In genomic region chr3:9885565-9885964, GRCm38 (mm10) we compare ENCODE assay signal across 9 mouse cellular contexts.
DNase-seq lines count a peak whose midpoint lies in the region; ATAC-seq and TF ChIP-seq lines count a peak whose summit lies in the region.
"Had no signal": no experiment of that assay in that cellular context is flagged by ENCODE, and none has a peak within 500 bp of the region (broad histone marks: within the 10 kb centered on the region; RNA-seq: fewer than 3 reads in every experiment).

No protein-coding gene starts in this region.

- peak overlapping the region; percentile 51; the same call in 1 of the 2 replicates for H3K27ac ChIP-seq in intestine, embryonic 14.5 days (ENCODE audit: low read depth)
- no peak overlapping the region for H3K27ac ChIP-seq in intestine, postnatal 0 days (ENCODE audit: low read depth, low read length)
- H3K27ac ChIP-seq in left cerebral cortex, adult 2 months = peak overlapping the region; percentile 47; the same call in 1 of the 2 replicates

- no peak for TF ChIP-seq CTCF in intestine, postnatal 0 days (IDR thresholded peaks at IDR 0.05; ENCODE audit: low read depth)
- TF ChIP-seq CTCF in left cerebral cortex, adult 2 months (IDR thresholded peaks at IDR 0.05) = no peak

- intact Hi-C loops in heart, postnatal 10 days (cut with DNase I) = no loop called here
- intact Hi-C loops in left cerebral cortex, adult 2 months (cut with DNase I) = no loop called here

- no peaks in the 10 kb centered on the region for H3K36me3 ChIP-seq in intestine, embryonic 14.5 days (ENCODE audit: control insufficient read depth, insufficient read depth, low read length)
- no peaks in the 10 kb centered on the region for H3K36me3 ChIP-seq in intestine, postnatal 0 days (ENCODE audit: control insufficient read depth, insufficient read depth)

- H3K4me3 ChIP-seq in intestine, embryonic 14.5 days (ENCODE audit: low read depth, low read length) = no peak overlapping the region
- no peak overlapping the region for H3K4me3 ChIP-seq in intestine, postnatal 0 days (ENCODE audit: low read depth, low read length)
- H3K4me3 ChIP-seq in left cerebral cortex, adult 2 months = no peak overlapping the region

- H3K4me2 ChIP-seq in intestine, embryonic 14.5 days (ENCODE audit: low read length) = no peak overlapping the region
- no peak overlapping the region for H3K4me2 ChIP-seq in intestine, postnatal 0 days (replicated peaks; ENCODE audit: low read depth)

- H3K9me3 ChIP-seq in intestine, embryonic 14.5 days (ENCODE audit: control insufficient read depth, low read length) = no peaks in the 10 kb centered on the region
- no peaks in the 10 kb centered on the region for H3K9me3 ChIP-seq in intestine, postnatal 0 days (ENCODE audit: control insufficient read depth)

- 37% methylated on average over 8 of the region's 8 CpGs for WGBS in intestine, embryonic 14.5 days
- WGBS in intestine, postnatal 0 days = 53% methylated on average over 8 of the region's 8 CpGs

- peaks cover 6% of the 10 kb centered on the region for H3K4me1 ChIP-seq in intestine, embryonic 14.5 days (replicated peaks; ENCODE audit: control insufficient read depth, insufficient read depth, low read length)
- H3K4me1 ChIP-seq in intestine, postnatal 0 days (replicated peaks; ENCODE audit: control insufficient read depth, insufficient read depth, low read length) = no peaks in the 10 kb centered on the region

- no peaks in the 10 kb centered on the region for H3K27me3 ChIP-seq in intestine, embryonic 14.5 days (replicated peaks; ENCODE audit: control insufficient read depth, insufficient read depth, low read length)
- H3K27me3 ChIP-seq in intestine, postnatal 0 days (replicated peaks; ENCODE audit: control insufficient read depth, insufficient read depth, low read length) = no peaks in the 10 kb centered on the region

- no peak for DNase-seq in intestine, embryonic 14.5 days (ENCODE audit: low spot score)
- DNase-seq in Muller cell, postnatal 12 days (ENCODE audit: inconsistent ontology term) = peak; percentile 45
- DNase-seq in cerebellum, postnatal 25 days = peak; percentile 26 to 45
- peak; percentile 79 to 82 for DNase-seq in heart, postnatal 10 days
- peak; percentile 33 to 45 for DNase-seq in left cerebral cortex, adult 2 months (ENCODE audit: extremely low spot score in 1 of 2, low spot score in 2 of 2)
- DNase-seq in right cerebral cortex, adult 2 months (ENCODE audit: low spot score in 2 of 2) = peak; percentile 48 to 63
- no peak for DNase-seq in urinary bladder, adult 2 months (ENCODE audit: low spot score)

- H3K9ac ChIP-seq in intestine, embryonic 14.5 days (ENCODE audit: low read length) = no peak overlapping the region
- no peak overlapping the region for H3K9ac ChIP-seq in intestine, postnatal 0 days (ENCODE audit: low read depth, low read length)

- no peak for ATAC-seq in intestine, embryonic 14.5 days (replicated peaks; ENCODE audit: low FRiP score, low TSS enrichment, low read depth)
- ATAC-seq in intestine, postnatal 0 days = no peak
- ATAC-seq: Patski had no signal

Comparison
In these comparisons a context has a peak if more than half of its experiments do, and no peak if none do; other contexts are left out.
1. DNase-seq: peak in Muller cell, postnatal 12 days (single experiment), cerebellum, postnatal 25 days (2 of 2), heart, postnatal 10 days (2 of 2), left cerebral cortex, adult 2 months (2 of 2) and right cerebral cortex, adult 2 months (2 of 2); none in intestine, embryonic 14.5 days (single experiment) and urinary bladder, adult 2 months (single experiment).